Mouse (Mus musculus): Measurements from ENCODE around the gene Apoa2.

GRCm38 (mm10) chr1:171234538-171234937, 9.7 kb downstream of the Apoa2 start:
- TF ChIP-seq CTCF (IDR thresholded peaks at IDR 0.05; ENCODE audit: low read depth), result no peak
- no peak for TF ChIP-seq EP300 (IDR thresholded peaks at IDR 0.05; ENCODE audit: low read depth)
